Mouse (Mus musculus) T-cell, adult 2 months (primary cell): Measurements from ENCODE around the gene Msi2.

Experiments used
- DNase-seq: peaks from one replicate; pipeline ENCODE4 v3.0.0; 2022; ENCODE audit warnings: low spot score

Msi2 gene

GRCm38 (mm10) chr11:88510282-88510850 lies 207.9 kb downstream of the Msi2 start:
- no peak for DNase-seq

- DNase-seq: no peak
Measured at GRCm38 (mm10) chr11:88509464-88509863, 208.8 kb downstream of the Msi2 start.

GRCm38 (mm10) chr11:88508133-88508532 lies 210.2 kb downstream of the Msi2 start:
- no peak for DNase-seq

GRCm38 (mm10) chr11:88506544-88507419 lies 211.5 kb downstream of the Msi2 start:
- DNase-seq: no peak

GRCm38 (mm10) chr11:88506109-88506508 lies 212.2 kb downstream of the Msi2 start:
- DNase-seq: no peak

- DNase-seq: no peak
Measured at GRCm38 (mm10) chr11:88502566-88502965, 215.7 kb downstream of the Msi2 start.

GRCm38 (mm10) chr11:88498491-88498890 lies 219.8 kb downstream of the Msi2 start:
- DNase-seq: no peak

- DNase-seq: no peak
Measured at GRCm38 (mm10) chr11:88496460-88496859, 221.9 kb downstream of the Msi2 start.

GRCm38 (mm10) chr11:88495759-88496158 lies 222.6 kb downstream of the Msi2 start:
- DNase-seq: no peak

GRCm38 (mm10) chr11:88495018-88495417 lies 223.3 kb downstream of the Msi2 start:
- DNase-seq: no peak

GRCm38 (mm10) chr11:88493795-88494559 lies 224.3 kb downstream of the Msi2 start:
- no peak for DNase-seq

- DNase-seq: no peak
Measured at GRCm38 (mm10) chr11:88492585-88492984, 225.7 kb downstream of the Msi2 start.

GRCm38 (mm10) chr11:88489985-88490384 lies 228.3 kb downstream of the Msi2 start:
- no peak for DNase-seq

GRCm38 (mm10) chr11:88488941-88489724 lies 229.2 kb downstream of the Msi2 start:
- no peak for DNase-seq

GRCm38 (mm10) chr11:88488175-88488940 lies 230.0 kb downstream of the Msi2 start:
- DNase-seq: no peak

- no peak for DNase-seq
Measured at GRCm38 (mm10) chr11:88485987-88486386, 232.3 kb downstream of the Msi2 start.

GRCm38 (mm10) chr11:88485088-88485487 lies 233.2 kb downstream of the Msi2 start:
- DNase-seq: no peak

GRCm38 (mm10) chr11:88484047-88484446 lies 234.3 kb downstream of the Msi2 start:
- DNase-seq: no peak

- DNase-seq: no peak
Measured at GRCm38 (mm10) chr11:88482636-88483035, 235.7 kb downstream of the Msi2 start.

GRCm38 (mm10) chr11:88482236-88482635 lies 236.1 kb downstream of the Msi2 start:
- DNase-seq: no peak

- DNase-seq: no peak
Measured at GRCm38 (mm10) chr11:88481602-88482161, 236.6 kb downstream of the Msi2 start.
